Mouse (Mus musculus) skeletal muscle tissue, postnatal 0 days (tissue): Measurements from ENCODE around the gene Mtx2. TPM values are rescaled to one million over a fixed set of nuclear protein-coding genes. Genes with fewer than 3 reads are reported as not detected.

Experiments used
- polyA plus RNA-seq: library from polyadenylated mRNA; unstranded; fragments of >200 nt; fragmentation: Nextera tagmentation; extraction: Ambion mirVana; gene quantifications from 2 replicates; pipeline ENCODE4 v1.2.1, GENCODE M21; 2015

Mtx2 gene
- polyA plus RNA-seq: 92.3 and 95.7 TPM in 2 replicates

GRCm38 (mm10) chr2:74825730-74826430 is at the start of gene Mtx2:
Gene Mtx2, plus strand, starts transcription at chr2:74825803.

Other genes starting within 250 kb of the Mtx2 start
- 20.9 and 22.4 TPM in 2 replicates for gene Lnpk, start 246.4 kb upstream of the Mtx2 start, polyA plus RNA-seq
- not detected in 2 replicates for gene Evx2, start 166.2 kb upstream of the Mtx2 start, polyA plus RNA-seq
- not detected in 2 replicates for gene Hoxd13, start 157.5 kb upstream of the Mtx2 start, polyA plus RNA-seq
- not detected in 2 replicates for gene Hoxd12, start 150.8 kb upstream of the Mtx2 start, polyA plus RNA-seq
- 0.31 and 0.45 TPM in 2 replicates for gene Hoxd11, start 146.2 kb upstream of the Mtx2 start, polyA plus RNA-seq
- 3.2 and 4.5 TPM in 2 replicates for gene Hoxd10, start 133.9 kb upstream of the Mtx2 start, polyA plus RNA-seq
- 8.2 and 8.3 TPM in 2 replicates for gene Hoxd9, start 128.1 kb upstream of the Mtx2 start, polyA plus RNA-seq
- gene Hoxd8, start 121.2 kb upstream of the Mtx2 start, polyA plus RNA-seq: 11.2 and 12.1 TPM in 2 replicates
- 0.28 and 0.46 TPM in 2 replicates for gene Hoxd3, start 113.9 kb upstream of the Mtx2 start, polyA plus RNA-seq
- gene Hoxd4, start 113.9 kb upstream of the Mtx2 start, polyA plus RNA-seq: 0.34 and 0.58 TPM in 2 replicates
- gene Gm28230, start 99.1 kb upstream of the Mtx2 start, polyA plus RNA-seq: 0.10 TPM in 1 of 2 replicates, not detected in the other
- not detected in 2 replicates for gene Hoxd1, start 62.8 kb upstream of the Mtx2 start, polyA plus RNA-seq